Mouse (Mus musculus): Measurements from ENCODE around the gene Ngfr.

- TF ChIP-seq POLR2A (IDR thresholded peaks at IDR 0.05; ENCODE audit: insufficient read length, low read depth): no peak
- TF ChIP-seq USF1 (IDR thresholded peaks at IDR 0.05; ENCODE audit: low read depth): no peak
- TF ChIP-seq MAX (IDR thresholded peaks at IDR 0.05; ENCODE audit: low read depth): no peak
- TF ChIP-seq TCF12 (IDR thresholded peaks at IDR 0.05; ENCODE audit: insufficient read depth, poor library complexity, severe bottlenecking): no peak
- no peak for TF ChIP-seq MYOG (IDR thresholded peaks at IDR 0.05; ENCODE audit: control insufficient read depth in 1 of 3, insufficient read depth in 1 of 3, insufficient read length in 2 of 3, low read depth in 2 of 3)
- TF ChIP-seq SRF (IDR thresholded peaks at IDR 0.05; ENCODE audit: control insufficient read depth, insufficient read length, low read depth): no peak
- TF ChIP-seq POLR2AphosphoS2 (IDR thresholded peaks at IDR 0.05; ENCODE audit: insufficient read length, low read depth): no peak
- no peak for TF ChIP-seq MYOD1 (IDR thresholded peaks at IDR 0.05; ENCODE audit: control insufficient read depth in 1 of 3, insufficient read length in 2 of 3, low read depth in 2 of 3)
- TF ChIP-seq E2F4 (IDR thresholded peaks at IDR 0.05; ENCODE audit: insufficient read depth): no peak
- no peak for TF ChIP-seq CEBPB (IDR thresholded peaks at IDR 0.05; ENCODE audit: insufficient read depth, poor library complexity, severe bottlenecking)
- TF ChIP-seq TCF3 (IDR thresholded peaks at IDR 0.05; ENCODE audit: insufficient read length, low read depth): no peak
These were observed 17.6 kb downstream of the Ngfr start for GRCm38 (mm10) chr11:95569908-95570307.
